Mouse (Mus musculus) testis, adult 2 months (tissue): ENCODE measurements around the gene Pepd.

ENCODE experiments used
- CTCF ChIP-seq: fragments of 200-500 bp; IDR thresholded peaks from 2 replicates; pipeline ENCODE4 v1.5.1; 2012; ENCODE audit warnings: low read depth, mild to moderate bottlenecking, inconsistent platforms, low read length, moderate library complexity; ENCODE audit not compliant: control insufficient read depth, insufficient read depth, insufficient replicate concordance
- POLR2A ChIP-seq: fragments of 200-500 bp; IDR thresholded peaks from 2 replicates; pipeline ENCODE4 v1.6.1; 2012; ENCODE audit warnings: low read depth, mild to moderate bottlenecking, inconsistent platforms, low read length, moderate library complexity; ENCODE audit not compliant: control insufficient read depth

DNA sequence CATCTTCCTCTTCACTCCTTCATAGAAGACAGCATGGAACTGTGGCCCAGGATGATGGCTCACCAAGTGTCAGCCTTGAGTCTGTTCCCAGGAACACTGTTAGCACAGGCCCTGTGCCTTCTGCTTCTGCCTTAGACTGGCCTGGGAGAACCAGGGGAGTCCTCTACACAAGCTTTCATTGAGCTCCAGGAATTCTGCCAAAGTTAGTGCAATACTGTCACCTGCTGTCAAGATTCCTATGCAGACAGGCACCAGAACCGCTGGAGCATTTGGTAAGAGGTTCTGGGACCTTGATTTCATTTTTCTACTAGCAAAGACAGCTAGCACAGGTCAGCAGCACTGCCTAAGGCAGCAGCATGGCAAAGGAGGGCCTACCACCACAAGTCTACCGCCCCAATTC, 132.5 kb downstream of the Pepd start:
- TF ChIP-seq POLR2A, result no peak
- no peak for TF ChIP-seq CTCF
